Mouse (Mus musculus) cerebellum, postnatal 10 days (tissue): ENCODE measurements around the gene Acsl5.

Experiments
- DNase-seq, 2 experiments: peaks; one replicate each; pipeline ENCODE4 v3.0.0; 2021; ENCODE audit warnings: mixed read lengths in 2 of 2

Gene Acsl5

GRCm38 (mm10) chr19:55251383-55252124 lies at the start of gene Acsl5:
TSS of gene Acsl5 (plus strand) at chr19:55251938.
- DNase-seq, result no peak

- DNase-seq, result peak; percentile 68 to 82
Measured at GRCm38 (mm10) chr19:55206482-55207138, 45.1 kb upstream of the Acsl5 start.

- no peak for DNase-seq
Measured at GRCm38 (mm10) chr19:55207205-55207604, 44.5 kb upstream of the Acsl5 start.

GRCm38 (mm10) chr19:55207746-55208538 lies 43.8 kb upstream of the Acsl5 start:
- DNase-seq, result peak; percentile 23 to 33

GRCm38 (mm10) chr19:55208654-55209053 lies 43.1 kb upstream of the Acsl5 start:
- no peak for DNase-seq

- no peak for DNase-seq
Measured at GRCm38 (mm10) chr19:55209084-55209483, 42.7 kb upstream of the Acsl5 start.

- no peak for DNase-seq
Measured at GRCm38 (mm10) chr19:55211698-55212097, 40.0 kb upstream of the Acsl5 start.

GRCm38 (mm10) chr19:55213617-55214340 lies 38.0 kb upstream of the Acsl5 start:
- no peak for DNase-seq

- DNase-seq, result no peak
Measured at GRCm38 (mm10) chr19:55216876-55217275, 34.9 kb upstream of the Acsl5 start.

- DNase-seq, result no peak
Measured at GRCm38 (mm10) chr19:55217365-55217764, 34.4 kb upstream of the Acsl5 start.

- DNase-seq, result peak; percentile 92 to 95
Measured at GRCm38 (mm10) chr19:55218192-55218739, 33.5 kb upstream of the Acsl5 start.

- DNase-seq, result no peak
Measured at GRCm38 (mm10) chr19:55218741-55219221, 33.0 kb upstream of the Acsl5 start.

- DNase-seq, result no peak
Measured at GRCm38 (mm10) chr19:55219359-55219758, 32.4 kb upstream of the Acsl5 start.

- no peak for DNase-seq
Measured at GRCm38 (mm10) chr19:55221208-55221607, 30.5 kb upstream of the Acsl5 start.

- DNase-seq, result no peak
Measured at GRCm38 (mm10) chr19:55222268-55222667, 29.5 kb upstream of the Acsl5 start.

- no peak for DNase-seq
Measured at GRCm38 (mm10) chr19:55226621-55227020, 25.1 kb upstream of the Acsl5 start.

- no peak for DNase-seq
Measured at GRCm38 (mm10) chr19:55227135-55227534, 24.6 kb upstream of the Acsl5 start.

GRCm38 (mm10) chr19:55231081-55231480 lies 20.7 kb upstream of the Acsl5 start:
- DNase-seq, result no peak

- no peak for DNase-seq
Measured at GRCm38 (mm10) chr19:55232136-55232535, 19.6 kb upstream of the Acsl5 start.

- DNase-seq, result no peak
Measured at GRCm38 (mm10) chr19:55236026-55236425, 15.7 kb upstream of the Acsl5 start.

- no peak for DNase-seq
Measured at GRCm38 (mm10) chr19:55236564-55236963, 15.2 kb upstream of the Acsl5 start.

- DNase-seq, result no peak
Measured at GRCm38 (mm10) chr19:55239766-55240426, 11.8 kb upstream of the Acsl5 start.
